Mouse (Mus musculus) left cerebral cortex, adult 2 months (tissue): ENCODE measurements around the gene Ift43. TPM values are rescaled to one million over a fixed set of nuclear protein-coding genes. Genes with fewer than 3 reads are reported as not detected.

Experiments used
- DNase-seq, 2 experiments: peaks; one replicate each; pipeline ENCODE4 v3.0.0; 2021 to 2022; ENCODE audit warnings: low spot score in 2 of 2, mixed read lengths in 1 of 2; ENCODE audit errors: extremely low spot score in 1 of 2
- H3K27ac ChIP-seq: fragments of 200-600 bp; 2 replicates; pipeline ENCODE4 v1.8.1; 2022
- H3K4me3 ChIP-seq: fragments of 200-600 bp; 2 replicates; pipeline ENCODE4 v1.8.1; 2022
- CTCF ChIP-seq: fragments of 200-600 bp; IDR thresholded peaks from 2 replicates; pipeline ENCODE4 v1.8.1; 2022; ENCODE audit warnings: antibody characterized with exemption, mild to moderate bottlenecking, moderate library complexity
- intact Hi-C: fragments of 180-260 bp; cut with DNase I; formaldehyde crosslinking; loops from one replicate; pipeline ENCODE4 v1.15.1; 2025
- long read RNA-seq, 2 experiments: library from polyadenylated mRNA; stranded (forward); transcript quantifications; one replicate each; pipeline ENCODE4 v2.0.0; 2021; ENCODE audit warnings: borderline mapping rate in 2 of 2
- total RNA-seq, 2 experiments: library from RNA; stranded (reverse); gene quantifications; 2 replicates each; pipeline ENCODE4 v1.2.3; 2021

The Ift43 gene
- 10 to 100 TPM; 15.3 to 16.9 TPM for total RNA-seq
- long read RNA-seq, experiment 1, transcript Ift43-205 (9 exons, 783 nt): major isoform, 6 of 9 reads
- long read RNA-seq, experiment 1, partial matches to known transcripts: 0 of 9 reads
- long read RNA-seq, experiment 1, other reads (novel, unspliced or antisense): 3 of 9 reads
- long read RNA-seq, experiment 2, partial matches to known transcripts: 3 of 8 reads
- long read RNA-seq, experiment 2, other reads (novel, unspliced or antisense): 1 of 8 reads

DNA sequence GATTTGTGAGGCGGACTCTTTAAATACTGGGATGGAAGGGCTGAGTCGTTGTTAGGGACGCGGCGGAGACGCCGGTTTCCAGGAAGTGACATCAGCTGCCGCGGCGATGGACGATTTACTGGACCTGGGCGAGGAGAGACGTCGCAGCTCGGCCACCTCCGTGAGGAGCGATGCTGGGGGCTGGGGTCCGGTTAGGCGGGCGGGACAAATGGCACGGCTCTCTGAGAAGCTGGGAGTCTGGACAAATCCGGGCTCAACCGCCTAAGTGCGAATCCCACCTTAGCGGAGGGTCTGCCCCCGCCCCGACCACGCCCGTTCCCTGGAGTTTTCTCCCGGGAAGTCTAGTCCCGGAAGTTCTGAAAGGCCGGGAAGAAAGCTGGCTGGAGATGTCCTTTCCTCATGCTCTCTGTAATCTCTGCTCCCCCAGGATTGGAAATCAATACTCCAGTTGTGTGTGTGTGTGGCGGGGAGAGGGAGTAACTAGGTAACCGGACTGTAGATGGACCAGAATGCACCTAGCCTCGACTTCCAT is at the start of gene Ift43:
Gene Ift43 (plus strand): TSS at position 61 of the 532 bp plus-strand sequence.
- peak; percentile 81 to 86 for DNase-seq
- TF ChIP-seq CTCF: no peak
- Histone ChIP-seq H3K27ac (peak within 1 kb of the TSS; percentile 83), H3K4me3 (peak within 1 kb of the TSS; percentile 79)
- intact Hi-C loops: no loop called here

DNA sequence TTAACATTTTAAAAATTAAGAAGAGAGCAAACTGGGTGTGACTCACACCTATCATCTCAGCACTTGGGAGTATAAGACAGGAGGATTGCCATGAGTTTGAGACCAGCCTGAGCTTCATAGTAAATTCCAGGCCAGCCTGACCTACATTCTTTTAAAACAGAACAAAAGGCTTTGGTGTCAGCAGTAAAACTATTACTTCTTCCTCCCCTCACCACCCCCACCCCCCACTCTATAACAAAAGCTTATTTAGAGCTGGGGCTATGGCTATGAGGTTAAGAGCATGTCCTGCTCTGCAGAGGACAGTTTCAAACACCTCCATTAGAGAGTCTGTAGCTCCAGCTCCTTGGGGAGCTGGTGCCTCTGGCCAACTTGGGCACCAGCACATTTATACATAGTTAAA is 46.8 kb upstream of the Ift43 start:
- no peak for TF ChIP-seq CTCF
- H3K27ac ChIP-seq: no peak overlapping the region
- intact Hi-C loops: no loop called here
- no peak for DNase-seq
- H3K4me3 ChIP-seq: no peak overlapping the region

DNA sequence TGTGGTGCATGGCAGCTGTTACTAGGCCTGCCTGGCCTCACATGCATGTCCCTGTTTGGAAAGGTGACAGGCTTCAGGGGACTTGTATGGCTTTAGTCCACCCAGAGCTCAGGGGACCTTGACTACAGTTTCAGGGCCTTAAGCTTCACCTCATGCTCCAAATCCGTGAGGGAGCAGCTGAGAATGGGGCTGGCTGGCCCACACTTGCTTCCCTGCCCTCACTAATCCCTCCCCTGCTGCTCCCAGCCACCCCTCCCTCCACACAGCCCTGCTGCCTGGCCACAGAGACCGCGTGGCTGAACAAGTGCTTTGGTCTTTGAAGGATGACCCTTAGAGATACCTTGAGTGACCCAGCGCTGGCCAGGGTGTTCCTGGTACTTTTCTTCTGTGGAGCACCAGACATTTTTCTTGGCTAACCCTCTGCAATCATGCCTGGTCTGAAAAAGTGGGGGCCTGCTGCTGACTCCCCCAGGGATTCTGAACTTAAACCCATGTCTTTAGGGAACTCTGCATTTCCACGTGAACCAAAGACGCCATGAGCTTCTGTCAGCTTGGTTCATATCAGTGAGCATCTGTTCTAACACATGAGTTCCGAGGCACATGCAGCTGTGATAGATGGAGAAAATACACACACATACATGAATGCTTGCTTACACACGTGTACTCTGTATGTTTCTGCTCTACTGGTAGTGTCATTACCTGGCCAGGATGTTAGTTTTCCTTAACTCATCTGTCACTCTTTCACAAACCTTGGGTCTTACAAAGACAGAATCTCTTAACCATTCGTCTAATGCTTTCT is 45.8 kb upstream of the Ift43 start:
- Histone ChIP-seq H3K4me3 (no peak overlapping the region), H3K27ac (no peak overlapping the region)
- intact Hi-C loops: no loop called here
- no peak for DNase-seq
- no peak for TF ChIP-seq CTCF

DNA sequence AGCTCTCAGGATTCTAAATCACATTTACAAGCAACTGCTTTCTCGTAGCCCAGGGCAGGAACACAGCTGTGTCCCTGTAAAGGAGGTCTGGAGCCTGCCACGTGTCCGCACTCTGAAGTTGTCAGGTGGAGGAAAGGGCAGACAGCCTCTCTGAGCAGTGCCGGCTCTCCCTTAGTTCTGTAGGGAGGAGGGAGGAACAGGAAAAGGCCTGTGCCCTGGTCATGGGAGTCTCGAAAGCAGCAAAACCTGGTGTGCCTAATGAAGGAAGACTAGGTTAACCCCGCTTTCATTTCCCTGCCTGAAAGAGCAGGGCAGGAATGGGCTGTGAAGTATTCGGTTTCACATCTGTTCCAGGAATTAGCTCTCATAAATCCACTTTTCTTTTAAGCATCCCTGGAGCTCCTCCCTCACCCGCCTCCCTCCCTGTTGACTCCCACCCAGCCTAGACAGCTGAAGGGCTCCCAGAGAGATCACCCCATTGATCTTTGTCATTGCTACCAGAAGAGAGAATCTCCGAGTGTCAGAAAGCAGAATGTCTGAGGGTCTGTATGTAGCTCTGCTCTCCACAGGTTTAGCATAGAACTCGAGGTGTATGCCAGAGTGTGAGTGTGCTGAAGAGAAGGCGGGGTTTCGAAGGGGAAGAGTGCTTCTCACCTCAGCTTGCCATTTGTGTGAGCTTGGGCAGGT is 45.0 kb upstream of the Ift43 start:
- intact Hi-C loops: no loop called here
- no peak overlapping the region for H3K4me3 ChIP-seq
- no peak overlapping the region for H3K27ac ChIP-seq
- no peak for DNase-seq
- TF ChIP-seq CTCF: no peak

DNA sequence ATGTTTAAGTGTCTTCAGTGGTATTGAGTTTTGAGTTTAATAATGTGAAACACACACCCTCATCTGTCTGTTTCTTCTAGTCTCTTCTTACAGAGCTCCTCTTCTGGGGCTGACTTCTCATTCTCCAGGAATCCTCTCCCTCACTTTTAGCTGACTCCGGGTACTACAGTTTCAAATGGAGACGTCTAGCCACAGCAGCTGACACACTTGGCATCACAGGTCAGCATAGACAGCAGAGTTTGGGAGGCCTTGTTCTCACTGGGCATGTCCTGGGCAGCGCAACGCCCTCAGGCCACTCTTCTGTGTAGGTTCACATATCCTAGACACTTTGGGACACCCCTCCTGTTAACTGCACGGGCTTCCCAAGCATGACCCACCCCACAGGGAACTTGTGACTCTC is 43.3 kb upstream of the Ift43 start:
- intact Hi-C loops: no loop called here
- no peak overlapping the region for H3K27ac ChIP-seq
- no peak for DNase-seq
- no peak overlapping the region for H3K4me3 ChIP-seq
- no peak for TF ChIP-seq CTCF

DNA sequence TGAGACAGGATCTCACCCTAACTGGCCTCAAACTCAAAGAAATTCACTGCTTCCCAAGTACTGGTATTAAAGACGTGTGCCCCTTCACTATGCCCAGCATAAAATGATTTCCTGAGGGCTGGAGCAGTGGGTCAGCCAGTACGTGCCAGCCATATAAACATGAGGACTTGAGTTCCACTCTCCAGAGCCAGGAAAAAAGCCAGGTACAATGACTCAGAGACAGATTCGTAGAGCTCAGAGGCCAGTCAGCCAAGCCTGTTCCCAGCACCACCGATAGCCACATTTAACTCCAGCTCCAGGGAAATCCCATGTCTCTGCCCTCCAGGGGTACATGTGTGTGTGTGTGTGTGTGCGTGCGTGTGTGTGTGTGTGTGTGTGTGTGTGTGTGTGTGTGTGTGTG is 42.6 kb upstream of the Ift43 start:
- Histone ChIP-seq H3K27ac (no peak overlapping the region), H3K4me3 (no peak overlapping the region)
- DNase-seq: no peak
- intact Hi-C loops: no loop called here
- TF ChIP-seq CTCF: no peak

DNA sequence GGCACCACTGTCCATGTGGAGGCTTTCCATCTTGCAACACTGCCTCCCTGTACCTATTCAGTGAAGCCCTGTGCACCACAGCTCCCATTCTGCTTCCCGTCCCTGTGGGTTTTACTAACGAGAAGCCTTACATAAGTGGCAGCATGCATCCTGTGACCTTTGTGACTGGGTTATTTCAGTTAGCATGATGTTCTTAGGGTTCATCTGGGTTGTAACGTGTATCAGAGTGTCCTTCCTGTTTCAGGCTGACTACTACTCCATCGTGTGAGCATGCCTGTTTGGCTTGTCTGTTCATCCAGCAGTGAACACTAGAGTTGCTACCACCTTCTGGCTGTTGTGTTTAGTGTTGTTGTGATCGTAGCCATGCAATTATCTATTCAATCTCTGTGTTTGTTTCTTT is 36.2 kb upstream of the Ift43 start:
- no peak overlapping the region for H3K4me3 ChIP-seq
- intact Hi-C loops: no loop called here
- no peak overlapping the region for H3K27ac ChIP-seq
- no peak for TF ChIP-seq CTCF
- DNase-seq: no peak

DNA sequence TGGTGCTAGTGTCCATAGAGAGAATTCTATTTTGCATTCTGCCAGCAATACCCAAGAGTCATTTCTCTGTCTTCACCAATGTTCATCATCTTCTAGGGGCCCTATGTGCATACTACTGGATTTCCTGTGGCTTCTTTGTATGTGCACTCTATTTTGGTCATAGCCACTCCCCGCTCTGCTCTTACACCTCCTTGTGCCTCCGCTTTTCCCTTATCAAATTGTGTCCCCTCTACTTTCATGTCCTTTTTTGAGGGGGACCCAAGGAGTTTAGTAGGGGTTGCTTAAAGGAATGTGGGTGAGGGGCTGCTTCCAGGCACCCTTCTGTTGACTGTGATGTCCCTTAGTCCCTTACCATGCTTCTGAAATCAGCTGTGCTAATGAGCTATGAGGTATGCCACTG is 35.6 kb upstream of the Ift43 start:
- no peak for DNase-seq
- Histone ChIP-seq H3K27ac (no peak overlapping the region), H3K4me3 (no peak overlapping the region)
- no peak for TF ChIP-seq CTCF
- intact Hi-C loops: no loop called here

DNA sequence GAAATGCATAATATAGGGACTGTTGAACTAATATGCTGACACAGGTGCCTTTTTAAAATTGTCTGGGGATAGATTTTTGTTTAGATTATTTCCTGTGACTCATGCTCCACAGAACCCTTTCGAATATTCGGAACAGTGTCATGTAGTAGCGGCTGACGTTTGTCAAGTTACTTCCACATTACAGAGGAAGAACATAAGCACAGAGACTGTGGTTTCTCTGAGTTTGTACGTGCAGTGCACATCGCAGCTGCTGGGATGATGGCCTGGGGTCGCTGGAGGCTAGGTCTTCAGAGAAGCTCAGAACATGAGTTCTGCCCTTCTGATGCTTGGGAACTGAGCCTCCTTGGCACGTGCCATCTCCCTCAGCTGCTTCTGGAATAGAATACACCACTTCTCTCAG is 35.0 kb upstream of the Ift43 start:
- Histone ChIP-seq H3K4me3 (no peak overlapping the region), H3K27ac (no peak overlapping the region)
- intact Hi-C loops: no loop called here
- no peak for TF ChIP-seq CTCF
- DNase-seq: no peak

DNA sequence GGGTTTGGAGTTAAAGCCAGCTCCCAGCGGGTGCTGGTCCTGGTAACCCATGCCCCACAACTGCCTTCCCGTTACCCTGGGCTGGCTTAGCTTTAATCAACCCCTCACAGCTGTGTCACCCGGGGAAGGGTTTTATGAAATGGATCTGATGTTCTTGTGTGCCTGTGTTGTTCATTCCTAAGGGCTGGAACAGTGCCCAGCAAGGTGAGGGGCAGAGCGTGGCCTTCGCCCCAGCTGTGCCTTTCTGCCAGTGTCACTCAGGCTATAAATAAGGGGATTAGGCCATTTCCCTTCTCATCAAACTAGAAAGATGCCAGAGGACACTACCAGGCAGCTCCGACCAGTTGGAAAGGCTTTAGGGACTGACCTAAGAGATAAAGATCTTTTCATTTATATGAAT is 32.5 kb upstream of the Ift43 start:
- DNase-seq: no peak
- intact Hi-C loops: no loop called here
- TF ChIP-seq CTCF: no peak
- Histone ChIP-seq H3K27ac (no peak overlapping the region), H3K4me3 (no peak overlapping the region)

DNA sequence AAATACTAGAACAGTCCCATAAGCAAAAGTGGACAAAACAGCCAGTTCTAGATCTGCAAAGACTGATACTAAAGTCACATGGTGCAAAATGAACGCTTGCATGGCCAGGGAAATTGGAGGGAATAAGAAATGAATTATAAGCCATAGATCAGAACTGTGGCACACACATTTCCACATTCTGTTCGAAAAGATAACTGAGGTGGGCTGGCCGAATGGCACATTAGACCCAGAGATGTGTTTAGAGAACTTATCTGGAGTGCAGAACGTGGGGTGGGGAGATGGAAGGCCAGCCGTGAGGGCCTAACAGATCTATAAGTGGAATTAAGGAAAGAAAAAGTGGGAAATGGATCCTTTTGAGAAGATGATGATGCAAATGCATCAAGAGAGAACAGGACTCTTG is 30.9 kb upstream of the Ift43 start:
- Histone ChIP-seq H3K27ac (no peak overlapping the region), H3K4me3 (no peak overlapping the region)
- intact Hi-C loops: no loop called here
- no peak for TF ChIP-seq CTCF
- no peak for DNase-seq

DNA sequence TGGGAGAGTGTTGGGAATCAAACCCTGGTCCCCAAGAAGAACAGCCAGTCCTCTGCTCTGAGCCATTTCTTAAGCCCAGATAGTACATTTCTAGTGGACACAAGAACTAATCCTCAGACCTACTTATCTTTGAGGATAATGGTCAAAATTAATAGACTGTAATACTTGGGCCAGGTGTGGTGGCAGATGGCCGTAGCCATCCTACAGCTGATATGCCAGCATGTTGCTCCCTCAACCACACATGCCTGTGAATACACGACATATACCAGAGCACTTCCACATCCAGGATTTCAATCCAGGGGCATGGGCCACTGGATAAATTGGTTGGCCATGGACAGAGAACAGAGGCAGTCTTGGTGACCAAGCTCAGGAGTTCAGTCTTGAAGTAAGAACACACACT is 27.0 kb upstream of the Ift43 start:
- intact Hi-C loops: no loop called here
- Histone ChIP-seq H3K4me3 (no peak overlapping the region), H3K27ac (no peak overlapping the region)
- DNase-seq: no peak
- TF ChIP-seq CTCF: no peak
